Mouse (Mus musculus): ENCODE results near the gene Ppfibp2.

DNA sequence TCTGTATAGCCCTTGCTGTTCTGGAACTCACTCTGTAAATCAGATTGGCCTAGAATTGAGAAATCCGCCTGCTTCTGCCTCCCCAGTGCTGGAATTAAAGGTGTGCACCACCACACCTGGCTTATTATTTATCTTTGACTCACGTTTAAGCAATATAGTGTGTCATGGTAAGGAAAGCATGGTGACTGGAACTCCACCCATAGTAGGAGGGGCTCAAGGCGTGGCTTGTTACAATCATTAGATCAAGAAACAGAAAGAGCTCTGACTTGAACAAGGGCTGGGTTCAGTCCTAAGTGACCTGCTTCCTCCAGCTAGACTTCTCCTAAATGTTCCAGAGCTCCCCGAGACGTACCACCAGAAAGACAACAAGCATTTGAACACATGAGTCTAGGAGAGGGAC is 105.6 kb downstream of the Ppfibp2 start:
- no peak for TF ChIP-seq MAFK (IDR thresholded peaks at IDR 0.05; ENCODE audit: insufficient read depth, low read depth, low read length)
- no peak for TF ChIP-seq ZC3H11A (IDR thresholded peaks at IDR 0.05; ENCODE audit: borderline replicate concordance, low read depth, low read length)
- TF ChIP-seq HCFC1 (IDR thresholded peaks at IDR 0.05; ENCODE audit: borderline replicate concordance, insufficient read depth, low read length): no peak
- TF ChIP-seq ZNF384 (IDR thresholded peaks at IDR 0.05; ENCODE audit: low read depth, low read length): no peak

Measured in ES-E14 (cell line).